Mouse (Mus musculus): Measurements from ENCODE around the gene Tpo. TPM values are rescaled to one million over a fixed set of nuclear protein-coding genes. Genes with fewer than 3 reads are reported as not detected.

Tpo gene
- polyA plus RNA-seq, 1 experiment from 2014 or later: not detected

DNA sequence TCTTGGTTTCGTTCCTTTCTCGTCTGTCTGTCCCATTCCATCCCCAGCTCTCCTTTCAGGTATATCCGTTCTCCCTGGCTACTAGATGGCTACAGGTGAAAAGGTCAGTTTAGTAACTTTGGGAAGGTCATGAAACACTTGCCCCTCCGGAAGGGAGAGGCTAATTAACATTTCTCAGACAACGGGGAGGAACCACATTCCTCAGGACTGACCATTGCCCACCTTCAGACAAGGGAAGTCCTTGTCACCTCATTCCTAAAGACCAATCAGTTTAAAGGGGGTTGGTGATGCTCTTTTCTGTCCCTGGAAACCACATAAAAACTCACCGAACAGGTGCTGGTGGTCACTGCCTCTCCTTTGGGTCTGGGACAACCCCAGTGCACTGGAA, 70.3 kb downstream of the Tpo start:
- Histone ChIP-seq H3K9me3 (replicated peaks) (no peaks in the 10 kb centered on the region), H3K4me1 (no peaks in the 10 kb centered on the region), H3K4me2 (no peak overlapping the region), H3K27ac (no peak overlapping the region), H3K9ac (no peak overlapping the region), H3K27me3 (no peaks in the 10 kb centered on the region), H3K4me3 (no peak overlapping the region), H3K36me3 (ENCODE audit: poor library complexity, severe bottlenecking) (no peaks in the 10 kb centered on the region)
- WGBS: 38% methylated on average over 6 of the region's 6 CpGs
- ATAC-seq: no peak

- Histone ChIP-seq H3K27ac (no peak overlapping the region), H3K9me3 (replicated peaks) (no peaks in the 10 kb centered on the region), H3K4me1 (no peaks in the 10 kb centered on the region), H3K36me3 (ENCODE audit: poor library complexity, severe bottlenecking) (no peaks in the 10 kb centered on the region), H3K9ac (no peak overlapping the region), H3K4me2 (no peak overlapping the region), H3K27me3 (no peaks in the 10 kb centered on the region), H3K4me3 (no peak overlapping the region)
- WGBS: 33% methylated on average over 1 of the region's 1 CpGs
- no peak for ATAC-seq
Observed at GRCm38 (mm10) chr12:30061503-30062117, 70.8 kb downstream of the Tpo start.

DNA sequence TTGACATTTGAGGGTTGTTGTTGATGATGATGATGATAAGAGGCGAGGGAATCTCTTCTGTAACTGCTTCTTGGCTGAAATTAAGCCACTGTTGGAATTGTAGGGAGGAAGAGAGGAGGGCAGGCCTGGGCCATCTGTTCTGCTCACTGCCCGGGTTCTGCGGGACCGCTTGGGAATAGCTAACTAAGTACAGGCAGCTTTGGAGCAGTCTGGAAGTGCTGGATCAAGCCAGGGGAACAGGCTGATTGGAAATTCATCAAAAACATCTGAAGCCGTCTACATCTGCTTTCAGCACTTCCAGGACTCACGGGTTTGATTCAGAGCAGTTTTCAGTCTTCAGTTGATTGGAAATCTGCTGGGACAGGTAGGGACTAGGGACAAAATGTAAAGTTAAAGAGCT, 74.4 kb downstream of the Tpo start:
- Histone ChIP-seq H3K4me3 (no peak overlapping the region), H3K27me3 (no peaks in the 10 kb centered on the region), H3K9ac (no peak overlapping the region), H3K9me3 (replicated peaks) (no peaks in the 10 kb centered on the region), H3K4me2 (no peak overlapping the region), H3K4me1 (no peaks in the 10 kb centered on the region), H3K27ac (no peak overlapping the region), H3K36me3 (ENCODE audit: poor library complexity, severe bottlenecking) (no peaks in the 10 kb centered on the region)
- 73% methylated on average over 6 of the region's 6 CpGs for WGBS
- ATAC-seq: no peak

DNA sequence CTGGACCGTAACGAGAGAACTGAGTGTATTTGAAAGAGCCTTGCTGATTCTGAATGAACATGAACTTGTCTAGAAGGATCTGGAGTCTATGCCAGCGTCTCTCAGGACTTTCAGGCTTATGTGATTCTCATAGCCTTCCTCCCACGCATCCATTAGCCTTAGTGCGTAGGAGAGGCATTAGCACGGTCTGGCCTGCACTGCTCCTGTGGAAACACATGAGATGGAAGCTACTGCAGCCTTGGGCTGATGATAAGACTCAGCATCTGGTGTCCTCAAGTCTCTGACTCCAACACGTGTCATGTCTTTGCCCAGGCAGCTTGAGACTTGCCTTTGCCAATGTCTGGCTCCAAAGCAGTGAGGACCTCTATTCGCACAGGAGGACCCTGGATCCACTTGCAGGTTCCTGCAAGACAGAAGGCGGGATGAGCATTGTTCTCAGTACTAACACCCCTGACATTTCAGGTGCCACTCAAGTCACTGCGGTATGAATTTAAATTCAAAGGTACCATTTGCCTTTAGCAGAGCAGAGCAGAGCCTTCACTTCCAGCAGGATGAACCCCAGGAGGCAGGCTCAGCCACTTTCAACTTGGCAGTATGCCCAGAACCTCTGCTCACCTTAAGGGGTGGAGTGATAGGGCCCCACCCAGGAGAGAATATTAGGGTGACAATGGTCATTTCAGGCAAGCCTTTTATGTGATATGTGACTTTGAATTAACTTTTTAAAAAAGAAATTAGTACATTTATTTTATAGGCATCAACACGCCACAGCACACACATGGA, 77.5 kb downstream of the Tpo start:
- no peak overlapping the region for H3K4me3 ChIP-seq
- no peak overlapping the region for H3K4me2 ChIP-seq
- no peak for ATAC-seq
- no peaks in the 10 kb centered on the region for H3K27me3 ChIP-seq
- no peaks in the 10 kb centered on the region for H3K36me3 ChIP-seq (ENCODE audit: poor library complexity, severe bottlenecking)
- no peak overlapping the region for H3K27ac ChIP-seq
- WGBS: 92% methylated on average over 11 of the region's 11 CpGs
- no peaks in the 10 kb centered on the region for H3K9me3 ChIP-seq (replicated peaks)
- no peak overlapping the region for H3K9ac ChIP-seq
- H3K4me1 ChIP-seq: no peaks in the 10 kb centered on the region

GRCm38 (mm10) chr12:30050235-30050634, 82.2 kb downstream of the Tpo start:
- Histone ChIP-seq H3K36me3 (ENCODE audit: poor library complexity, severe bottlenecking) (no peaks in the 10 kb centered on the region), H3K4me1 (no peaks in the 10 kb centered on the region), H3K4me3 (no peak overlapping the region), H3K27ac (no peak overlapping the region), H3K9me3 (replicated peaks) (no peaks in the 10 kb centered on the region), H3K4me2 (no peak overlapping the region), H3K27me3 (no peaks in the 10 kb centered on the region), H3K9ac (no peak overlapping the region)
- 0 out of 2 replicates have a peak, but pooled peaks have one; percentile 33 for ATAC-seq
- 16% methylated on average over 4 of the region's 4 CpGs for WGBS

GRCm38 (mm10) chr12:30049818-30050217, 82.6 kb downstream of the Tpo start:
- H3K4me1 ChIP-seq: no peaks in the 10 kb centered on the region
- no peak overlapping the region for H3K4me3 ChIP-seq
- no peaks in the 10 kb centered on the region for H3K36me3 ChIP-seq (ENCODE audit: poor library complexity, severe bottlenecking)
- 85% methylated on average over 9 of the region's 9 CpGs for WGBS
- ATAC-seq: 0 out of 2 replicates have a peak, but pooled peaks have one; percentile 16
- H3K27me3 ChIP-seq: no peaks in the 10 kb centered on the region
- no peak overlapping the region for H3K4me2 ChIP-seq
- no peaks in the 10 kb centered on the region for H3K9me3 ChIP-seq (replicated peaks)
- no peak overlapping the region for H3K27ac ChIP-seq
- no peak overlapping the region for H3K9ac ChIP-seq

- Histone ChIP-seq H3K4me3 (no peak overlapping the region), H3K9me3 (replicated peaks) (no peaks in the 10 kb centered on the region), H3K27ac (no peak overlapping the region), H3K27me3 (no peaks in the 10 kb centered on the region), H3K4me1 (no peaks in the 10 kb centered on the region), H3K4me2 (no peak overlapping the region), H3K9ac (no peak overlapping the region), H3K36me3 (ENCODE audit: poor library complexity, severe bottlenecking) (no peaks in the 10 kb centered on the region)
- WGBS: 80% methylated on average over 5 of the region's 6 CpGs
- no peak for ATAC-seq
Observed at GRCm38 (mm10) chr12:30048848-30049247, 83.6 kb downstream of the Tpo start.

DNA sequence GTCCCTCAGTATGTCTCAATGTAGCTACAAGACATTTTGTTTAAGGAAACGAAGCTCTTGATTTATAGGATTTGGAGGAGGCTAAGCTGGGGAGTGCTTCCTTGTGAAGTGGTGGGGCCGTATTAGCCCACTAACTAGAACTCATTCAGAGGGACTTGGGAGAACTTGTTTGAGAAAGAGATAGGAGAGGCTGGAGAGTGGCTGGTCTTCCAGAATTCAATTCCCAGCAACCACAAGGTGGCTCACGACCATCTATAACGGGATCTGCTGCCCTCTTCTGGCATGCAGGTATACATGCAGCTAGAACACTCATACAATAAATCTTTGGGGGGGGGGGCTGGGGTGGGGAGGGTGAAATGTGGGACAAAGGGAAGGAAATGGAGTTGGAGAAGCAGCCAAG, 92.3 kb downstream of the Tpo start:
- Histone ChIP-seq H3K4me2 (no peak overlapping the region), H3K27me3 (no peaks in the 10 kb centered on the region), H3K4me1 (peaks cover 15% of the 10 kb centered on the region), H3K9ac (no peak overlapping the region), H3K9me3 (replicated peaks) (no peaks in the 10 kb centered on the region), H3K4me3 (no peak overlapping the region), H3K36me3 (ENCODE audit: poor library complexity, severe bottlenecking) (no peaks in the 10 kb centered on the region), H3K27ac (no peak overlapping the region)
- no peak for ATAC-seq
- 26% methylated on average over 4 of the region's 4 CpGs for WGBS

DNA sequence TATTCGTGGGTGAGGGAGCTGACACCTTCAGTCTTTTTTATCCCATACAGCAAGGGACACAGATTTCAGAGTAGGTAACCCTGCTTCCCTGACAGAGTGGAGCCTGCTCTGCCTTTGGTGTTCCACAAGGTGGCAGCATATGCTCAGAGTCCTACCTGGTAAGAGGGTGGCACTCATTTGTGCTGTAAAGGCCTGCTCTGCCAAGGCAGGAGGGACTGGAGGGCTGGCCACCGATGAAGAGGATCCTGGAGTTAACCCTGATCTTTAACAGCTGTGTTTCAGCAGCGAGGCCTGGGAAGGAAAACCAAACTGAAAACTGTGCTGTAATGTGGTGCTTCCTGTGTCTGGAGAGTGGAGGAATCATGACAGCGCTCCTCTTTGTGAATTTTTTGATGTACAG, 92.9 kb downstream of the Tpo start:
- H3K4me3 ChIP-seq: no peak overlapping the region

DNA sequence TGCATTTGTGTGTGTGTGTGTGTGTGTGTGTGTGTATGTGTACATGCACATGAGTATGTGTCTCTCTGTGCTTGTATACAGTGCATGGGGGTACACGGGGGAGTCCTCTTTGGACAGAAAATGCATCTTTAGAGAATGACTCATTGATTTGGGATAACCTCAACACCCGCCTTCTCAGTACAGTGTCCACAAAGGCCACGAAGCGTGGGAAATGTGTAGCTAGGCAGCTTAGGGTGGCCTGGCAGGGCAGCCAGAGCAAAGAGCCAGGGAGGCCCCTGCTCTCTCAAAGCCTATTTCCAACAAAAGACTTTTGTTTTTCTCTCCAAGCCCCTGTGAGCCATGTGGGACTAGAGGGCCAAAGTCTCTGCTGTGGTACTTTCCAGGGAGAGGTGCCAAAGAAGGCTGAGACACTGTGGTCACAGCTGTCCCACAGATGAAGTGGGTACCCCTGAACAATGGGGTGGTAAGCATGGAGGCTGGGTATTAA, 95.8 kb downstream of the Tpo start:
- Histone ChIP-seq H3K27me3 (no peaks in the 10 kb centered on the region), H3K27ac (peak overlapping the region; percentile 57), H3K9me3 (replicated peaks) (no peaks in the 10 kb centered on the region), H3K36me3 (ENCODE audit: poor library complexity, severe bottlenecking) (no peaks in the 10 kb centered on the region), H3K4me2 (no peak overlapping the region), H3K4me3 (no peak overlapping the region), H3K4me1 (peaks cover 15% of the 10 kb centered on the region), H3K9ac (no peak overlapping the region)
- ATAC-seq: peak; percentile 80
- 29% methylated on average over 4 of the region's 4 CpGs for WGBS

More for the DNA sequence above, 92.9 kb downstream of the Tpo start:
- WGBS: 49% methylated on average over 4 of the region's 4 CpGs
- Histone ChIP-seq H3K9ac (no peak overlapping the region), H3K9me3 (replicated peaks) (no peaks in the 10 kb centered on the region), H3K4me1 (peaks cover 15% of the 10 kb centered on the region), H3K27me3 (no peaks in the 10 kb centered on the region), H3K36me3 (ENCODE audit: poor library complexity, severe bottlenecking) (no peaks in the 10 kb centered on the region), H3K4me2 (no peak overlapping the region), H3K27ac (no peak overlapping the region)
- ATAC-seq: peak; percentile 44

DNA sequence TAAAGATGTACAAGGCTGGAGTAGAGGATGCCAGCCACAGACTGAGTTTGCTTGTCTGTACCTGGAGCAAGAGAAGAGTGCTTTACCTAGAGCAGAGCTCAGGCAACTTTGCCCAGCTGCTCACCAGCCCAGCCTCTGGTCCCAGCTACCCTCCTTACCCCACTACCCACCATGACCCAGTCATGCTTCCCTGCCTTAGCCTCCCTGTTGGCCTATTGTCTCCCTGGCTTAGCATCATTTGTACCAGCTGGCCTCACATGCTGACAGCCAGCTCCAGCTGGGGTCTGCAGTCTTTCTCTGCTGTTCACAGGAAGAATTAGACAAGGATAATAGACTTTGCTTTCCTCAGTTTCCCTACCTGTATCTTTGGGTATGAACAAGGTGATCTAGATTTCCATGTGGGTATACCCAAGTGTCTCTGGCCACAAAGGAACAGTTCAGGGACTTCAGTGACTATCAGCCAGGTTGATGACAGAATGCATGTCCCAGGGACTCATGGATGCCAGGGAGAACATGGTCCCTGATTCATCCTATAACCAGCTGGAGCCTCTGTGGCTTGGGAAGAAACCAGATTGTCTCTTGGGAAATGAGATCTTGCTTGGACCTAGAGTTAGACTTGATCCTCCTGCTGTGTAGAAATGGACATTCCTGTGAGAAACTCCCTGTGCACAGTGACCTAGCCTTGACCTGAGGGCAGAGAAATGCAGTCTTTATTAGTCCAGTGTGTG, 96.4 kb downstream of the Tpo start:
- Histone ChIP-seq H3K4me2 (no peak overlapping the region), H3K9ac (no peak overlapping the region), H3K27me3 (no peaks in the 10 kb centered on the region), H3K9me3 (replicated peaks) (no peaks in the 10 kb centered on the region), H3K36me3 (ENCODE audit: poor library complexity, severe bottlenecking) (no peaks in the 10 kb centered on the region), H3K4me3 (no peak overlapping the region), H3K27ac (peak overlapping the region; percentile 57), H3K4me1 (peaks cover 15% of the 10 kb centered on the region)
- ATAC-seq: no peak

GRCm38 (mm10) chr12:30035406-30035805, 97.0 kb downstream of the Tpo start:
- H3K36me3 ChIP-seq (ENCODE audit: poor library complexity, severe bottlenecking): no peaks in the 10 kb centered on the region
- H3K27me3 ChIP-seq: no peaks in the 10 kb centered on the region
- H3K27ac ChIP-seq: no peak overlapping the region
- H3K9ac ChIP-seq: no peak overlapping the region
- peaks cover 15% of the 10 kb centered on the region for H3K4me1 ChIP-seq
- WGBS: 35% methylated on average over 1 of the region's 1 CpGs
- H3K4me2 ChIP-seq: no peak overlapping the region
- H3K4me3 ChIP-seq: no peak overlapping the region
- no peaks in the 10 kb centered on the region for H3K9me3 ChIP-seq (replicated peaks)
- no peak for ATAC-seq
